In genomic region chr17:49562701-49563415, GRCm38 (mm10) we compare ENCODE assay signal across 9 mouse cellular contexts. TPM values are rescaled to one million over a fixed set of nuclear protein-coding genes. Genes with fewer than 3 reads are reported as not detected.
DNase-seq lines count a peak whose midpoint lies in the region.
"Had no signal": no experiment of that assay in that cellular context is flagged by ENCODE, and none has a peak within 500 bp of the region (broad histone marks: within the 10 kb centered on the region; RNA-seq: fewer than 3 reads in every experiment).

No protein-coding gene starts in this region.

- peak; percentile 30 to 38 for DNase-seq in cerebellum, postnatal 25 days
- DNase-seq in cerebellum, postnatal 4 days (ENCODE audit: low spot score in 2 of 2) = no peak
- peak; percentile 7 for DNase-seq in 3134 (ENCODE audit: extremely low read depth, insufficient read length, low spot score)
- DNase-seq in forelimb bud, embryonic 11.5 days (ENCODE audit: low read depth, low spot score) = peak; percentile 30
- DNase-seq in lung, postnatal 4 days = peak; percentile 12 to 41
- no peak for DNase-seq in thymus, postnatal 14 days
- DNase-seq in right cerebral cortex, postnatal 36 days (ENCODE audit: low spot score in 2 of 2) = no peak
- no peak for DNase-seq in adrenal gland, adult 8-10 months
- DNase-seq: kidney, adult 18-20 months had no signal

RNA-seq across cellular contexts. Expression of gene Daam2, which starts 1.3 kb away (rescaled TPM):
- total RNA-seq in adrenal gland, adult 8-10 months (2022) = 10 to 100 TPM; 30.1 to 38.9 (median 36.7) TPM

RNA-seq across cellular contexts. Expression of gene Kif6, which starts 52.1 kb away (rescaled TPM):
- 1 to 10 TPM in 2 of 4 experiments, under 1 TPM in 2; 0.59 to 1.2 (median 0.86) TPM for total RNA-seq in adrenal gland, adult 8-10 months (2022)

Comparison
In these comparisons a context has a peak if more than half of its experiments do, and no peak if none do; other contexts are left out.
1. DNase-seq: peak in cerebellum, postnatal 25 days (2 of 2), 3134 (single experiment), forelimb bud, embryonic 11.5 days (single experiment) and lung, postnatal 4 days (2 of 2); none in cerebellum, postnatal 4 days (0 of 2), thymus, postnatal 14 days (single experiment), right cerebral cortex, postnatal 36 days (0 of 2) and adrenal gland, adult 8-10 months (single experiment).